Mouse (Mus musculus) hindbrain, embryonic 11.5 days (tissue): ENCODE results near the gene Spred1. TPM values are rescaled to one million over a fixed set of nuclear protein-coding genes. Genes with fewer than 3 reads are reported as not detected.
A peak's percentile ranks its signal among the peaks of the same experiment; 100 is the strongest.

Source experiments
- ATAC-seq: fragments of 200-750 bp; cut with Nextera tagmentation; 2 replicates; pipeline ENCODE4 v1.8.0; 2017; ENCODE audit warnings: mild to moderate bottlenecking, moderate TSS enrichment, moderate library complexity; ENCODE audit not compliant: low FRiP score
- DNase-seq: peaks from one replicate; pipeline ENCODE4 v3.0.0-alpha.2; 2015; ENCODE audit warnings: low spot score
- H3K27ac ChIP-seq: fragments of 300-500 bp; sonication (generic); 2 replicates; pipeline ENCODE4 v1.5.1; 2014; ENCODE audit warnings: mild to moderate bottlenecking, low read depth, low read length
- H3K27me3 ChIP-seq: fragments of 300-500 bp; sonication (generic); 2 replicates; pipeline ENCODE4 v1.6.1; 2014; ENCODE audit warnings: mild to moderate bottlenecking, low read length, moderate library complexity, mixed read lengths; ENCODE audit not compliant: control insufficient read depth, insufficient read depth
- H3K36me3 ChIP-seq: fragments of 300-500 bp; sonication (generic); 2 replicates; pipeline ENCODE4 v1.6.1; 2014; ENCODE audit warnings: mild to moderate bottlenecking, low read length, moderate library complexity, mixed read lengths; ENCODE audit not compliant: control insufficient read depth, insufficient read depth
- H3K4me1 ChIP-seq: fragments of 300-500 bp; sonication (generic); replicated peaks from 2 replicates; pipeline ENCODE4 v1.6.1; 2014; ENCODE audit warnings: low read length, mixed read lengths; ENCODE audit not compliant: control insufficient read depth, insufficient read depth
- H3K4me2 ChIP-seq: fragments of 300-500 bp; sonication (generic); replicated peaks from 2 replicates; pipeline ENCODE4 v1.6.1; 2014; ENCODE audit warnings: mild to moderate bottlenecking, low read depth, low read length
- H3K4me3 ChIP-seq: fragments of 300-500 bp; sonication (generic); 2 replicates; pipeline ENCODE4 v1.5.1; 2014; ENCODE audit warnings: low read depth, low read length
- H3K9ac ChIP-seq: fragments of 300-500 bp; sonication (generic); 2 replicates; pipeline ENCODE4 v1.6.1; 2014; ENCODE audit warnings: low read depth, low read length
- H3K9me3 ChIP-seq: fragments of 300-500 bp; sonication (generic); 2 replicates; pipeline ENCODE4 v1.6.1; 2016; ENCODE audit warnings: low read length; ENCODE audit not compliant: control insufficient read depth
- WGBS: fragments of 180-500 bp; shearing (Covaris S2); extraction: QIAGEN DNeasy Blood & Tissue Kit; methylation state at CpG from one replicate; pipeline ENCODE4 v1.1.7; 2014; 5-methylcytosine and 5-hydroxymethylcytosine counted together
- polyA plus RNA-seq: library from polyadenylated mRNA; unstranded; fragments of >200 nt; fragmentation: Nextera tagmentation; extraction: Ambion mirVana; gene quantifications from 2 replicates; pipeline ENCODE4 v1.2.1, GENCODE M21; 2014

The Spred1 gene
- 17.8 and 23.3 TPM in 2 replicates for polyA plus RNA-seq

- Histone ChIP-seq H3K9ac (peak within 1 kb of the TSS; percentile 98), H3K4me1 (no peaks in the 10 kb centered on the region), H3K4me3 (peak within 1 kb of the TSS; percentile 92), H3K27me3 (no peaks in the 10 kb centered on the region), H3K27ac (peak within 1 kb of the TSS; percentile 99), H3K36me3 (no peaks in the 10 kb centered on the region), H3K9me3 (no peaks in the 10 kb centered on the region), H3K4me2 (peak within 1 kb of the TSS; percentile 65)
- peak; percentile 61 for DNase-seq
- WGBS: under 1% methylated on average over 60 of the region's 99 CpGs
- peak; percentile 20 for ATAC-seq
Measured at GRCm38 (mm10) chr2:117121212-117121983, at the start of gene Spred1. Gene Spred1 (plus strand): TSS chr2:117121374.

DNA sequence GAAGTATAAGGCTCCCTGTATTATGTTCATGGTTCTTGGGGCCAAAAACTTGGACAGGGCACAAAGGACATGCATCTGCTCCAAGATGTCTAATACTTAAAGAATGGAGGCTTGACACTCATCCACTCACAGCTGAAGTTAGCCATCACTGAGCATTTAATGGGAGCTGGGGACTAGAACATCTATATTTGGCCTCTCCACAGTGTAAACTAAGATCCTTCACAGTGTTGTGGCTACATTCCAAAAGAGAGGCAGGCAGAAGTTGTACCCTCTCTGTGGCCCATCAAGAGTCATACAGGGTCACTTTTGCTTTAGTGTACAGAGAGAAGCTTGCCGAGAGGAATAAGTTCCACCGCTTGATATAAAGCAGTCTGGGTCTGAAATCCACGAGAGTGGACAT, 49.6 kb upstream of the Spred1 start:
- no peaks in the 10 kb centered on the region for H3K36me3 ChIP-seq
- no peak for ATAC-seq
- DNase-seq: no peak
- no peak overlapping the region for H3K4me2 ChIP-seq
- H3K4me3 ChIP-seq: no peak overlapping the region
- no peak overlapping the region for H3K9ac ChIP-seq
- 90% methylated on average over 3 of the region's 3 CpGs for WGBS
- H3K9me3 ChIP-seq: no peaks in the 10 kb centered on the region
- no peaks in the 10 kb centered on the region for H3K4me1 ChIP-seq
- no peak overlapping the region for H3K27ac ChIP-seq
- H3K27me3 ChIP-seq: no peaks in the 10 kb centered on the region

- 80% methylated on average over 2 of the region's 2 CpGs for WGBS
Measured at GRCm38 (mm10) chr2:117078711-117079110, 42.5 kb upstream of the Spred1 start.

GRCm38 (mm10) chr2:117079621-117080020, 41.6 kb upstream of the Spred1 start:
- no peak for DNase-seq
- H3K27ac ChIP-seq: no peak overlapping the region
- H3K27me3 ChIP-seq: no peaks in the 10 kb centered on the region
- H3K4me2 ChIP-seq: no peak overlapping the region
- H3K4me1 ChIP-seq: no peaks in the 10 kb centered on the region
- 80% methylated on average over 5 of the region's 5 CpGs for WGBS
- H3K9me3 ChIP-seq: no peaks in the 10 kb centered on the region
- no peak overlapping the region for H3K9ac ChIP-seq
- ATAC-seq: no peak
- H3K36me3 ChIP-seq: no peaks in the 10 kb centered on the region
- H3K4me3 ChIP-seq: no peak overlapping the region

More at GRCm38 (mm10) chr2:117078711-117079110, 42.5 kb upstream of the Spred1 start:
- Histone ChIP-seq H3K27ac (no peak overlapping the region), H3K4me2 (no peak overlapping the region), H3K4me1 (no peaks in the 10 kb centered on the region), H3K27me3 (no peaks in the 10 kb centered on the region), H3K9me3 (no peaks in the 10 kb centered on the region), H3K4me3 (no peak overlapping the region), H3K36me3 (no peaks in the 10 kb centered on the region), H3K9ac (no peak overlapping the region)
- no peak for DNase-seq
- ATAC-seq: no peak

GRCm38 (mm10) chr2:117086002-117086765, 35.0 kb upstream of the Spred1 start:
- no peak for ATAC-seq
- Histone ChIP-seq H3K4me2 (no peak overlapping the region), H3K36me3 (no peaks in the 10 kb centered on the region), H3K9me3 (no peaks in the 10 kb centered on the region), H3K27ac (no peak overlapping the region), H3K9ac (no peak overlapping the region), H3K4me1 (no peaks in the 10 kb centered on the region), H3K27me3 (no peaks in the 10 kb centered on the region), H3K4me3 (no peak overlapping the region)
- 84% methylated on average over 12 of the region's 12 CpGs for WGBS
- no peak for DNase-seq

DNA sequence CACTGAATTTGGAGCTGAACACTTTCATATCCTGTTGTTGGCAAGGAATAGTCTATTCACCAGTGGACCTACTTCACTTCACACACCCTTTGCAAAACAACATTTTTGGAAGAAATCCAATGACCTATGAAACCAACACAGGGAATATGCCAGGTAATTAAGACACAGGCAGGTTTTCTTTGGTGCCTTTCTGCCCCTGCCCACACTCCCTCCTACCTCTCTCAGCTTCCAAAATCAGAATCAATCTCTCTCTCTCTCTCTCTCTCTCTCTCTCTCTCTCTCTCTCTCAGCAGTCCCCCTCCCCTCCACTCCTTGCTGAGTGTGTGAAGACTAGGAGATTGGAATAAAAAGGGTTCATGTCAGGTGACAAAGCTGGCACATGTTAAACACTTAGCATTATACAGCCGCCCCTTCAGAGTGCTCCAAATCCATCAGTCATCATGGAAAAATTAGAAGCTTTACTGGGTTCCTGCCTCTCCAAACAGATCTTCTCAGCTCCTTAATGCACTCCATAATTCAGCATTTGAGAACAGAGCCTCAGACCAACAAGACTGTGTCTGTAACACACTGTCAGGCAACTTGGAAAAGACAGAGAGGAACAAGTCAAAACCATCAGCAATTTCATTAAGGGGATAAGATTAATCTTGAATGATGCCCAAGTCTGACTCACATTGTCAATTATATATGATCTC, 34.3 kb upstream of the Spred1 start:
- H3K27me3 ChIP-seq: no peaks in the 10 kb centered on the region
- WGBS: 72% methylated on average over 1 of the region's 1 CpGs
- H3K27ac ChIP-seq: no peak overlapping the region
- H3K36me3 ChIP-seq: no peaks in the 10 kb centered on the region
- H3K9me3 ChIP-seq: no peaks in the 10 kb centered on the region
- no peak overlapping the region for H3K4me3 ChIP-seq
- H3K4me1 ChIP-seq: no peaks in the 10 kb centered on the region
- no peak for ATAC-seq
- no peak overlapping the region for H3K9ac ChIP-seq
- no peak overlapping the region for H3K4me2 ChIP-seq
- DNase-seq: no peak

DNA sequence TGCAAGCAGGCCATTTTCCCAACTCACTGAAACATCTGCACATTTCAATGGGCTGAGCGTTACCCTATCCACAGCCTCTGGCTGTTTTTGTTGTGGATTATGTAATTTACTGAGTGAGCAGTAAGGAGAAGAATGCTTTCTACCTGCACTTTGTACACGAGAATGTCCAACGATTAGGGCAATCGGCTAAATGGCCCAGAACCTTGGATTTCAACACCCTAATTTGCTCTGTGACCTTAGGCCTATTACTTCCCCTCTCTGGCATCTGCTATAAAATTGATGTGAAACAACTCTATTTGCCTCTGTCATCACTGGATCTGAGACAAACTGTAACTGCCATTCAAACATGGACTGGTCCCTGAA, 33.7 kb upstream of the Spred1 start:
- Histone ChIP-seq H3K4me2 (no peak overlapping the region), H3K27ac (no peak overlapping the region), H3K4me1 (no peaks in the 10 kb centered on the region), H3K9ac (no peak overlapping the region), H3K9me3 (no peaks in the 10 kb centered on the region), H3K27me3 (no peaks in the 10 kb centered on the region), H3K36me3 (no peaks in the 10 kb centered on the region), H3K4me3 (no peak overlapping the region)
- ATAC-seq: no peak
- WGBS: 74% methylated on average over 4 of the region's 4 CpGs
- DNase-seq: no peak

DNA sequence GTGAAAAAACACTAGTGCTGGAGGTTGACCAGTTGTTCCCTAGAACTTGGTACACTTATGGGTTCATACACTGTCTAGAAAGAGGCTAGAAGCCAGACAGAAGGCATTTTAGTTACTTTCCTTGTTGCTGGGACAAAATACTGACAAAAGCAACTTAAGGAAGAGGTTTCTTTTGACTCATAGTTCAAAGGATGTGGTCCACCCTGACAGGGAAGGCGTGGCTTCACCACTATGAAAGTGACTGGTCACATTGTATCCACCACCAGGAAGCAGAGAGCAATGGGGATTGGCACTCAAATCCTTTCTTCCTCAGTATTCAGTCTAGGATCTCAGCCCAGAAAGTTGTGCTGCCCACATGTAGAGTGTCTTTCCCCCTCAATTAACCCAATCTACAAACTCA, 31.7 kb upstream of the Spred1 start:
- H3K27me3 ChIP-seq: no peaks in the 10 kb centered on the region
- no peaks in the 10 kb centered on the region for H3K36me3 ChIP-seq
- H3K9me3 ChIP-seq: no peaks in the 10 kb centered on the region
- whole genome bisulfite sequencing: 91% methylated on average over 1 of the region's 1 CpGs
- no peaks in the 10 kb centered on the region for H3K4me1 ChIP-seq
- H3K27ac ChIP-seq: no peak overlapping the region
- H3K4me3 ChIP-seq: no peak overlapping the region
- H3K4me2 ChIP-seq: no peak overlapping the region
- ATAC-seq: no peak
- no peak for DNase-seq
- H3K9ac ChIP-seq: no peak overlapping the region
